Mouse (Mus musculus): Measurements from ENCODE around the gene Cntrob.

DNA sequence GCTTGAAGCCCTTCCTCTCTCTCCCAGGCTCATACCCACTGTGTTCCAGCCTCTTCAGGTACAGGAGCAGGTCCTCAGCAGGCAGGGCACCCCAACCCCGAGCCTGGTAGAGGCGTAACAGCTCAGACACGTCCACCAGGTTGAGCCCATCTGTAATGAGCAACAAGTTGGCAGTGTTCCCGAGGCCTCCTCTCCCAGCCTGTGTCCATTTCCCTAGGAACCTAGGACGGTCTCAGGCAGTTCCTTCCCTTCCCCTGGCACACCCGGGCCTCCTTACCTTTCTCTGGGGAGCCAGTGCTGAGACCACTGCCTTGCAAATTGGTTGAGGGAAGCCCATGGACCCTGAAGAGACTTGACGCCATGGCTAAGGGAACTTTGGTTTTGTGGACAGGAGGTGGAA, 20.8 kb downstream of the Cntrob start:
- no peak for TF ChIP-seq EP300 (IDR thresholded peaks at IDR 0.05; ENCODE audit: low read depth)
- no peak for TF ChIP-seq CTCF (IDR thresholded peaks at IDR 0.05; ENCODE audit: low read depth)
